Mouse (Mus musculus) spleen, adult 2 months (tissue): Measurements from ENCODE around the gene Lonp2. TPM values are rescaled to one million over a fixed set of nuclear protein-coding genes. Genes with fewer than 3 reads are reported as not detected.

Source experiments
- DNase-seq, 2 experiments: peaks; one replicate each; pipeline versions ENCODE4 v3.0.0 to v3.0.0-alpha.2; 2012 to 2021; ENCODE audit warnings: low spot score in 2 of 2, low read depth in 1 of 2
- H3K27ac ChIP-seq: fragments of 200-500 bp; 2 replicates; pipeline ENCODE4 v1.5.1; 2012; ENCODE audit warnings: low read length, inconsistent platforms; ENCODE audit not compliant: insufficient read depth
- H3K27me3 ChIP-seq: fragments of 200-500 bp; 2 replicates; pipeline ENCODE4 v1.6.1; 2012; ENCODE audit warnings: mild to moderate bottlenecking, moderate library complexity, low read length, inconsistent platforms; ENCODE audit not compliant: control insufficient read depth, insufficient read depth
- H3K36me3 ChIP-seq: fragments of 200-500 bp; 2 replicates; pipeline ENCODE4 v1.6.1; 2012; ENCODE audit warnings: mild to moderate bottlenecking, low read length, inconsistent platforms; ENCODE audit not compliant: control insufficient read depth, insufficient read depth
- H3K4me1 ChIP-seq: fragments of 200-500 bp; 2 replicates; pipeline ENCODE4 v1.6.1; 2011; ENCODE audit warnings: inconsistent platforms; ENCODE audit not compliant: control insufficient read depth, insufficient read depth, insufficient read length
- H3K4me3 ChIP-seq: fragments of 200-500 bp; 2 replicates; pipeline ENCODE4 v1.5.1; 2011; ENCODE audit warnings: mild to moderate bottlenecking, inconsistent platforms; ENCODE audit not compliant: insufficient read depth, insufficient read length; ENCODE audit errors: extremely low read depth
- CTCF ChIP-seq: fragments of 200-500 bp; IDR thresholded peaks from 2 replicates; pipeline ENCODE4 v1.5.1; 2011; ENCODE audit warnings: mild to moderate bottlenecking, inconsistent platforms; ENCODE audit not compliant: insufficient read depth, insufficient read length, insufficient replicate concordance; ENCODE audit errors: extremely low read depth
- POLR2A ChIP-seq: fragments of 200-500 bp; IDR thresholded peaks from 2 replicates; pipeline ENCODE4 v1.6.1; 2011; ENCODE audit warnings: low read depth, low read length, inconsistent platforms
- WGBS: fragments of 180-500 bp; shearing (Covaris S2); methylation state at CpG from one replicate; pipeline ENCODE4 v1.1.7; 2018; 5-methylcytosine and 5-hydroxymethylcytosine counted together
- polyA plus RNA-seq: library from polyadenylated mRNA; depleted of rRNA; stranded (reverse); fragments of >200 nt; gene quantifications from 2 replicates; pipeline ENCODE4 v1.2.3, GENCODE M21; 2012

Gene Lonp2
- polyA plus RNA-seq, 1 experiment = 48.9 TPM

DNA sequence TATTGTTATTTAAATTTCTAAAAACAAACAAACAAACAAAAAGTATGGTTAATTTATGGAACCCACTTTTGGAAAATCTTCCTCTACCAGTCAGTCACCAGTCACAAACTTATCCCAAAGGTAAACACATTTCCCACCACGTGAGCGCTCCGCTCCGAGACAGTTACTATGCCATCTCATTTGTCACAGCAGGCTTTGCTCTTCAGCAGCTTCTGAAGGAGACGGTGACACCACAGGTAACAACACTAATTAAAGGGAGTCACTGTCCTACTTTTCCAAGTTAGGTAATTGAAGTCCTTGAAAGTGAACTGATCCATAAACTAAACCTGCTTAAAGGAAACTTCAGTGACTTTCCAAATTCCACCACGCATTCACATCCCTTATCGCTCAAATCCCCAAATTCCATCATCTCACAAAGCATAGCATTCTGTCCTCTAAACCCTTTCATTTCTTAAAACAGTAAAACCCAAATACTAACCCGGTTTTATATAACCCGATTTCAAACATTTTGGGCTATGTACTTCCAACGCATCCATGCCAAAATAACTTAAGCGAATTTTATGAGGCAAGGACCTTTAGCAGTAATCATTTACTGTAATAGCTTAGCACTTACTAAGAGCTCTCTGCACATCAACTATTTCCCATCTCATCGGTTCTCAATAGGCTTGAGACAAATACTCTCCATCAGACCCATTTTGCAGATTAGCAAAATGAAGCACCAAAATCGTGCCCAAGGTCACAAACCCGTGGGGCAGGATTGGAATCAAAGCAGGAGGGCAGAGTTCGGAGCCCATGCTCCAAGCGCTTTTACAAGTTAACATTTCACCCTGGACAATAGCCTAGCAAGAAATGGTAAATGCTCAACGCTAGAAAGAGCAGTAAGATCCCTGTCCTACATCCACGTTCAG, 120.7 kb downstream of the Lonp2 start:
- Histone ChIP-seq H3K36me3 (no peaks in the 10 kb centered on the region), H3K4me1 (peaks cover 6% of the 10 kb centered on the region; the same call in 1 of the 2 replicates), H3K4me3 (peak overlapping the region; percentile 85), H3K27ac (peak overlapping the region; percentile 87), H3K27me3 (no peaks in the 10 kb centered on the region; the same call in 1 of the 2 replicates)
- TF ChIP-seq POLR2A = no peak
- TF ChIP-seq CTCF = no peak
- WGBS = 33% methylated on average over 18 of the region's 18 CpGs
- no peak for DNase-seq

- DNase-seq = peak in 1 of 2 experiments; percentile 38
- Histone ChIP-seq H3K27me3 (no peaks in the 10 kb centered on the region; the same call in 1 of the 2 replicates), H3K36me3 (no peaks in the 10 kb centered on the region), H3K4me3 (peak within 1 kb of the TSS; percentile 85), H3K27ac (peak within 1 kb of the TSS; percentile 87), H3K4me1 (peaks cover 6% of the 10 kb centered on the region; the same call in 1 of the 2 replicates)
- TF ChIP-seq POLR2A = no peak
- TF ChIP-seq CTCF = no peak
- under 1% methylated on average over 72 of the region's 88 CpGs for WGBS
Measured at GRCm38 (mm10) chr8:86745221-86745934, 121.5 kb downstream of the Lonp2 start, which contains the start of the genes Gm10638 and Siah1a. TSS of gene Gm10638 (plus strand) at chr8:86745699. TSS of gene Siah1a (minus strand) at chr8:86745934.

- TF ChIP-seq POLR2A = no peak
- no peak for TF ChIP-seq CTCF
- Histone ChIP-seq H3K27me3 (no peaks in the 10 kb centered on the region; the same call in 1 of the 2 replicates), H3K27ac (peak overlapping the region; percentile 87), H3K4me3 (peak overlapping the region; percentile 85), H3K4me1 (peaks cover 6% of the 10 kb centered on the region; the same call in 1 of the 2 replicates), H3K36me3 (no peaks in the 10 kb centered on the region)
- DNase-seq = peak; percentile 70 to 92
- under 1% methylated on average over 70 of the region's 70 CpGs for WGBS
Measured at GRCm38 (mm10) chr8:86745935-86746441, 122.1 kb downstream of the Lonp2 start.

GRCm38 (mm10) chr8:86746511-86746910, 122.7 kb downstream of the Lonp2 start:
- Histone ChIP-seq H3K36me3 (no peaks in the 10 kb centered on the region), H3K27ac (peak overlapping the region; percentile 55; the same call in 1 of the 2 replicates), H3K4me1 (peaks cover 6% of the 10 kb centered on the region; the same call in 1 of the 2 replicates), H3K27me3 (no peaks in the 10 kb centered on the region; the same call in 1 of the 2 replicates), H3K4me3 (peak overlapping the region; percentile 82)
- 15% methylated on average over 11 of the region's 11 CpGs for WGBS
- DNase-seq = no peak
- no peak for TF ChIP-seq CTCF
- no peak for TF ChIP-seq POLR2A

DNA sequence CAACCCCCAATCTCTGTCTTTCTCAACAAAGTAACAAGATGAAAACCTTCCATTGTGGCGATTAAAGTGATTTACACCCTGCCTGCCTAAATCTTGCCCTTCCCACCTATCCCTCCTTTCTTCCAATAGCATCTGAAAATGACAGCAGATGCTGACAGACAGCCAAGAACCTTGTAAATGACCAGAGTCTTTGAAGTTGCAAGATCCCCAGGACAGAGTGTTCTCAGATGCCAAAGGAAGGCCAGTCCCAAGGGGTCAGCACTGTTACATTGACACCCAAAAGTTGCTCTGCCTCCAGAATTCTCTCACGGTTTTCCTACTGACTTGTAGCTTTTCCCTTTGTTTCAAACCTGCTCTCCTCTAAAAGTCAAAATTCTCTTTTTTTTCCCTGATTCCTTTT, 126.0 kb downstream of the Lonp2 start:
- H3K27ac ChIP-seq = no peak overlapping the region
- H3K4me3 ChIP-seq = no peak overlapping the region
- no peak for DNase-seq
- H3K4me1 ChIP-seq = peaks cover 4% of the 10 kb centered on the region; the same call in 1 of the 2 replicates
- no peaks in the 10 kb centered on the region; the same call in 1 of the 2 replicates for H3K27me3 ChIP-seq
- H3K36me3 ChIP-seq = no peaks in the 10 kb centered on the region
- TF ChIP-seq POLR2A (no peak), CTCF (no peak)
- 86% methylated on average over 2 of the region's 2 CpGs for WGBS

DNA sequence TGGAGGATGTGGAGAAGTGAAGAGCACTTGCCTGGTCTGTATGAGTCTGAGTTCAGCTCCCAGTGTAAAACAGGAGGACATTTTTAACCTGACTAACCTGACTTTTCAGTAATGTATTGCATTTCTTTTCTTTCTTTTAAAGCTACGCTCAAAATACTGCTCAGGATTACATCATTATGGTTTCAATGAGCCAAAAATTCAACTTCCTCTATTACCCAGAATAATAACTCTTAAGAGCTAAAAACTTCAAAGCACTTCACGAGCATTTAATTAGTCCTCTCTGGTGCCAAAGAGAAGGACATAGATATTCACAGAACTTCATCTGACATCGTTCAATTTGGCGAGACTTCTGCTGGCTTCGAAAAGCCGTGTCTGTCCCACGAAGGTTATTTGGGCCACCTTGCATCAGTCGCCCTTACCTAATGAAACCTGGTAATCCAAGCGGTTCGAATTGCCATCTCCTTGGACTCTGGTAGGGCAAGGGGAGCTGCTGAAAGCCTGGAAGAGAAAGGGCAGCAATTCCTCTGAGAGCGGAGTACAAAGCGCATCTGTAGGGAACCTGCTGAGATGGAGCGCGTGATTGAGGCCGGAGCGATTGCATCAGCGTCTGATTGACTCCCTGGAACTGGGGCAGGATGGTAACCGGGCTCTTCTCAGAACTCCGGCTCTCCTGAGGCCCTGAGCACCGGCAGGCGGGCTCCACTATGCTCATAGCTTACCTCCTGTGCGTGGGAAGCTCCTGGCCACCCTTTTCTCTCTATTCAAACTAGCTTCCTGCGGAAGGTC, 133.3 kb downstream of the Lonp2 start:
- peak in 1 of 2 experiments; percentile 10 for DNase-seq
- peak overlapping the region; percentile 32; the same call in 1 of the 2 replicates for H3K27ac ChIP-seq
- no peaks in the 10 kb centered on the region for H3K4me1 ChIP-seq
- no peaks in the 10 kb centered on the region for H3K27me3 ChIP-seq
- no peaks in the 10 kb centered on the region for H3K36me3 ChIP-seq
- WGBS = 48% methylated on average over 23 of the region's 23 CpGs
- no peak for TF ChIP-seq POLR2A
- no peak for TF ChIP-seq CTCF
- peak overlapping the region; percentile 37; the same call in 1 of the 2 replicates for H3K4me3 ChIP-seq
